Mouse (Mus musculus) CD4-positive, CD25-positive, alpha-beta regulatory T cell (primary cell): ENCODE data around the gene Olfr312. TPM values are rescaled to one million over a fixed set of nuclear protein-coding genes. Genes with fewer than 3 reads are reported as not detected.

Source experiments
- polyA plus RNA-seq: library from polyadenylated mRNA; unstranded; fragments of 100-300 nt; shearing (Covaris generic); gene quantifications from one replicate; pipeline ENCODE4 v1.2.1, GENCODE M21; 2017

Gene Olfr312
- not detected for polyA plus RNA-seq

GRCm38 (mm10) chr11:58828937-58829336 is at the start of gene Olfr312:
Olfr312 (plus strand) TSS chr11:58829237.

GRCm38 (mm10) chr11:58782480-58783089 is 46.5 kb upstream of the Olfr312 start, which contains the start of gene Olfr314:
Olfr314 (plus strand) TSS chr11:58782952.

GRCm38 (mm10) chr11:58801558-58802228 is 27.3 kb upstream of the Olfr312 start, which contains the start of gene Fam183b:
Fam183b (minus strand) TSS chr11:58801960.

GRCm38 (mm10) chr11:58814700-58815099 is 14.3 kb upstream of the Olfr312 start, which contains the start of gene Olfr313:
Olfr313 (plus strand) TSS chr11:58815000.

GRCm38 (mm10) chr11:58838951-58839350 is 9.9 kb downstream of the Olfr312 start, which contains the start of gene Olfr311:
Olfr311 (plus strand) TSS chr11:58839251.

GRCm38 (mm10) chr11:58846919-58847461 is 18.0 kb downstream of the Olfr312 start, which contains the start of gene Gm12258:
Gm12258 (plus strand) TSS chr11:58847158.

GRCm38 (mm10) chr11:58867039-58867953 is 38.3 kb downstream of the Olfr312 start, which contains the start of gene 2810021J22Rik:
2810021J22Rik (plus strand) TSS chr11:58867216.

Other genes with a start within 250 kb of the Olfr312 start
- gene Olfr324, start 234.1 kb upstream of the Olfr312 start, polyA plus RNA-seq, result not detected
- not detected for gene 2210407C18Rik, start 213.2 kb upstream of the Olfr312 start, polyA plus RNA-seq
- gene Olfr323, start 198.7 kb upstream of the Olfr312 start, polyA plus RNA-seq, result not detected
- gene Trim58, start 188.8 kb upstream of the Olfr312 start, polyA plus RNA-seq, result not detected
- not detected for gene Olfr322, start 170.5 kb upstream of the Olfr312 start, polyA plus RNA-seq
- not detected for gene Olfr320, start 148.1 kb upstream of the Olfr312 start, polyA plus RNA-seq
- gene Olfr319, start 130.1 kb upstream of the Olfr312 start, polyA plus RNA-seq, result not detected
- gene Olfr318, start 105.2 kb upstream of the Olfr312 start, polyA plus RNA-seq, result not detected
- gene Olfr317, start 90.0 kb upstream of the Olfr312 start, polyA plus RNA-seq, result not detected
- gene Olfr316, start 76.5 kb upstream of the Olfr312 start, polyA plus RNA-seq, result not detected
- not detected for gene Olfr315, start 56.0 kb upstream of the Olfr312 start, polyA plus RNA-seq
- gene Olfr314, start 46.3 kb upstream of the Olfr312 start, polyA plus RNA-seq, result not detected
- gene Fam183b, start 27.3 kb upstream of the Olfr312 start, polyA plus RNA-seq, result 0.66 TPM
- not detected for gene Olfr313, start 14.2 kb upstream of the Olfr312 start, polyA plus RNA-seq
- gene Olfr311, start 10.0 kb downstream of the Olfr312 start, polyA plus RNA-seq, result not detected
- 10.4 TPM for gene Gm12258, start 17.9 kb downstream of the Olfr312 start, polyA plus RNA-seq
- 11.1 TPM for gene 2810021J22Rik, start 38.0 kb downstream of the Olfr312 start, polyA plus RNA-seq
- gene Zfp39, start 75.0 kb downstream of the Olfr312 start, polyA plus RNA-seq, result 11.0 TPM
- not detected for gene Btnl10, start 88.7 kb downstream of the Olfr312 start, polyA plus RNA-seq
- 302 TPM for gene Rnf187, start 109.7 kb downstream of the Olfr312 start, polyA plus RNA-seq
- gene Hist3h2ba, start 119.7 kb downstream of the Olfr312 start, polyA plus RNA-seq, result 22.4 TPM
- gene Hist3h2a, start 125.4 kb downstream of the Olfr312 start, polyA plus RNA-seq, result 20.4 TPM
- gene Trim17, start 125.4 kb downstream of the Olfr312 start, polyA plus RNA-seq, result 0.34 TPM
- gene Trim11, start 148.9 kb downstream of the Olfr312 start, polyA plus RNA-seq, result 55.0 TPM